Mouse (Mus musculus): ENCODE results near the gene Polr2e. TPM values are rescaled to one million over a fixed set of nuclear protein-coding genes. Genes with fewer than 3 reads are reported as not detected.
"Not testable (repeated sequence)": the region's sequence is repeated elsewhere in the genome, so short reads cannot be mapped to it uniquely, and the experiment has no call there.

The Polr2e gene
- total and polyA plus RNA-seq, 2 experiments, result 26.4 to 74.6 TPM

DNA sequence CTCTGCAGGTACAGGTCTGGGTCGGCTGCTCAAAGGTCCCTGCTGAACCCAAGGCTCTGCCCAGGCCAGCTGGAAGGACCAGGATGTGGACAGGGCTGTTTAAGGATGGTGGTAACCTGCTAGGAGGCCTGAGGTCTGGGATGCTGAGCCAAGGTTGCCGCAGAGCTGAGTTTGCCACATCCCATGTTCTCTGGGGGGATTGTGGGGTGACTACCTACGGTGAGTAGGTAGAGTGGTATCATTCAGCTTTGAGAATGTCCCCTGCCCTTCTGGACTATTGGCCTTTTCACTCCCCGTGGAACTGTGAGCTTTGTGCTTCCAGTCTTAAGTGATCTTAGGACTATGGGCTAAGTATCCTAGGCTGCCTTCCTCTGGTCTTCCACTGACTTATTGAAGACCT, 16.9 kb upstream of the Polr2e start:
- Histone ChIP-seq H3K36me3 (ENCODE audit: control insufficient read depth, insufficient read depth, low read length) (peaks cover 21% of the 10 kb centered on the region), H3K79me2 (ENCODE audit: control insufficient read depth, insufficient read depth, low read length) (peaks cover 7% of the 10 kb centered on the region; the same call in 1 of the 2 replicates), H3K27me3 (ENCODE audit: control insufficient read depth, insufficient read depth, low read length) (no peaks in the 10 kb centered on the region), H3K4me1 (ENCODE audit: control insufficient read depth, insufficient read depth, low read length) (peaks cover 18% of the 10 kb centered on the region), H3K4me3 (ENCODE audit: insufficient read depth, low read depth, low read length) (no peak overlapping the region), H3K9ac (ENCODE audit: low read depth, low read length) (no peak overlapping the region), H3K27ac (replicated peaks; ENCODE audit: insufficient read depth, low read depth, low read length) (no peak overlapping the region)
- TF ChIP-seq CTCF (IDR thresholded peaks at IDR 0.05; ENCODE audit: low read depth, low read length) (no peak), POLR2A (IDR thresholded peaks at IDR 0.05; ENCODE audit: extremely low read depth, insufficient read depth, low read length) (no peak)
- peak; percentile 40 for DNase-seq (ENCODE audit: extremely low read depth, low read depth, low spot score)
- 44% methylated on average over 4 of the region's 4 CpGs for WGBS

DNA sequence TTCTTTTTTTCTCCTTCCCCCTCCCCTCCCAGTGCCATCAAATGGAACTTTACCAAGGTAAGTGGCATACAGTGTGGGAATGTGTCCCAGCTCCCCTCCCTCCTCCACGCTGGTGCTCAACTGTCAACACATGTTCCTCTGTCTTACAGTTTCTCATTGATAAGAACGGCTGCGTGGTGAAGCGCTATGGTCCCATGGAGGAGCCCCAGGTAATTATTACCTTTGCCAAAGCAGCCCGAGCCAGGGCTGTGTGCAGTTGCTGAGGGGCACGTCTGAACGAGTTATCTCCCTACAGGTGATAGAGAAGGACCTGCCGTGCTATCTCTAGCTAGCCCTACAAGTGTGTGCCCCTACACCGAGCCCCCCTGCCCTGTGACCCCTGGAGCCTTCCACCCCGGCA, 16.3 kb upstream of the Polr2e start:
- Histone ChIP-seq H3K36me3 (ENCODE audit: control insufficient read depth, insufficient read depth, low read length) (peaks cover 20% of the 10 kb centered on the region), H3K27me3 (ENCODE audit: control insufficient read depth, insufficient read depth, low read length) (no peaks in the 10 kb centered on the region), H3K9ac (ENCODE audit: low read depth, low read length) (no peak overlapping the region), H3K27ac (replicated peaks; ENCODE audit: insufficient read depth, low read depth, low read length) (no peak overlapping the region), H3K79me2 (ENCODE audit: control insufficient read depth, insufficient read depth, low read length) (peaks cover 7% of the 10 kb centered on the region; the same call in 1 of the 2 replicates), H3K4me1 (ENCODE audit: control insufficient read depth, insufficient read depth, low read length) (peaks cover 21% of the 10 kb centered on the region), H3K4me3 (ENCODE audit: insufficient read depth, low read depth, low read length) (no peak overlapping the region)
- 35% methylated on average over 9 of the region's 10 CpGs for WGBS
- DNase-seq (ENCODE audit: extremely low read depth, low read depth, low spot score), result no peak
- TF ChIP-seq POLR2A (IDR thresholded peaks at IDR 0.05; ENCODE audit: extremely low read depth, insufficient read depth, low read length) (no peak), CTCF (IDR thresholded peaks at IDR 0.05; ENCODE audit: low read depth, low read length) (no peak)

DNA sequence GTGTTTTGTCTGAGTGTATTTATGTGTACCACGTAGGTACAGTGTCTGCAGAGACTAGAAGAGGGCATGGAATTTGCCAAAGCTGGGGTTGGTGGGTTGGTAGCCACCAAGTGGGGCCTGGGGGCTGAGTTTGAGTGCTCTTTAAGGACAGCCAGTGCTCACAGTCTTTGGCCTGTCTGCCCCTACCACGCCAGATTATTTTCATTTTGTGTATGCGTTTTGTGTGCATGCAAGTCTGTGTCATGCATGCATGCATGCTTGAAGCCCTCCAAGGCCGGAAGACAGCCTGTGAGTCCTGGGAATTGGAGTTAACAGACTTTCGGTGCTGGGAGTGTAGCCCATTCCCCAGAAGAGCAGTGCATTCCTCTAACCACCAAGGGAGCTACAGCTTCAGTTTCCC, 15.8 kb upstream of the Polr2e start:
- Histone ChIP-seq H3K4me3 (ENCODE audit: insufficient read depth, low read depth, low read length) (no peak overlapping the region), H3K9ac (ENCODE audit: low read depth, low read length) (peak overlapping the region; percentile 18; the same call in 1 of the 2 replicates), H3K4me1 (ENCODE audit: control insufficient read depth, insufficient read depth, low read length) (peaks cover 21% of the 10 kb centered on the region), H3K79me2 (ENCODE audit: control insufficient read depth, insufficient read depth, low read length) (peaks cover 7% of the 10 kb centered on the region; the same call in 1 of the 2 replicates), H3K36me3 (ENCODE audit: control insufficient read depth, insufficient read depth, low read length) (peaks cover 20% of the 10 kb centered on the region), H3K27ac (replicated peaks; ENCODE audit: insufficient read depth, low read depth, low read length) (peak overlapping the region; percentile 1; the same call in 1 of the 2 replicates), H3K27me3 (ENCODE audit: control insufficient read depth, insufficient read depth, low read length) (no peaks in the 10 kb centered on the region)
- DNase-seq (ENCODE audit: extremely low read depth, low read depth, low spot score), result no peak
- TF ChIP-seq POLR2A (IDR thresholded peaks at IDR 0.05; ENCODE audit: extremely low read depth, insufficient read depth, low read length) (no peak), CTCF (IDR thresholded peaks at IDR 0.05; ENCODE audit: low read depth, low read length) (no peak)
- WGBS, result 64% methylated on average over 5 of the region's 5 CpGs

DNA sequence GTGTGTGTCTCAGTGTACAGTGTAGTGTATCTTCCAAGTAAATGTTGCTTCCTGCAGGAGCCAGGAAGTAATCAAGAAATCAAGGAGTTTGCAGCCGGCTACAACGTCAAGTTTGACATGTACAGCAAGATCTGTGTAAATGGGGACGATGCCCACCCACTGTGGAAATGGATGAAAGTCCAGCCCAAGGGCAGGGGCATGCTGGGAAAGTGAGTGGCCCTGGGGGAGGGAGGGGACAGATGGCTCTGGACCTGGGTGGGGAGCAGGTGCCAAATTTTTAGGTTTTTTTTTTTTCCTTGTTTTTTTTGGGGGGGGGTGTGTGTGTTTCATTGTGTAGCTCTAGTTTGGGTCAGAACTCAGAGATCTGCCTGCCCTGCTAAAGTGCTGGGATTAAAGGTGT, 15.3 kb upstream of the Polr2e start:
- Histone ChIP-seq H3K9ac (ENCODE audit: low read depth, low read length) (peak overlapping the region; percentile 97), H3K36me3 (ENCODE audit: control insufficient read depth, insufficient read depth, low read length) (peaks cover 20% of the 10 kb centered on the region), H3K4me3 (ENCODE audit: insufficient read depth, low read depth, low read length) (peak overlapping the region; percentile 78; the same call in 1 of the 2 replicates), H3K4me1 (ENCODE audit: control insufficient read depth, insufficient read depth, low read length) (peaks cover 24% of the 10 kb centered on the region), H3K27ac (replicated peaks; ENCODE audit: insufficient read depth, low read depth, low read length) (peak overlapping the region; percentile 93)
- not testable (repeated sequence) for H3K79me2 ChIP-seq (ENCODE audit: control insufficient read depth, insufficient read depth, low read length); H3K27me3 ChIP-seq (ENCODE audit: control insufficient read depth, insufficient read depth, low read length); DNase-seq (ENCODE audit: extremely low read depth, low read depth, low spot score)
- 1% methylated on average over 3 of the region's 3 CpGs for WGBS

DNA sequence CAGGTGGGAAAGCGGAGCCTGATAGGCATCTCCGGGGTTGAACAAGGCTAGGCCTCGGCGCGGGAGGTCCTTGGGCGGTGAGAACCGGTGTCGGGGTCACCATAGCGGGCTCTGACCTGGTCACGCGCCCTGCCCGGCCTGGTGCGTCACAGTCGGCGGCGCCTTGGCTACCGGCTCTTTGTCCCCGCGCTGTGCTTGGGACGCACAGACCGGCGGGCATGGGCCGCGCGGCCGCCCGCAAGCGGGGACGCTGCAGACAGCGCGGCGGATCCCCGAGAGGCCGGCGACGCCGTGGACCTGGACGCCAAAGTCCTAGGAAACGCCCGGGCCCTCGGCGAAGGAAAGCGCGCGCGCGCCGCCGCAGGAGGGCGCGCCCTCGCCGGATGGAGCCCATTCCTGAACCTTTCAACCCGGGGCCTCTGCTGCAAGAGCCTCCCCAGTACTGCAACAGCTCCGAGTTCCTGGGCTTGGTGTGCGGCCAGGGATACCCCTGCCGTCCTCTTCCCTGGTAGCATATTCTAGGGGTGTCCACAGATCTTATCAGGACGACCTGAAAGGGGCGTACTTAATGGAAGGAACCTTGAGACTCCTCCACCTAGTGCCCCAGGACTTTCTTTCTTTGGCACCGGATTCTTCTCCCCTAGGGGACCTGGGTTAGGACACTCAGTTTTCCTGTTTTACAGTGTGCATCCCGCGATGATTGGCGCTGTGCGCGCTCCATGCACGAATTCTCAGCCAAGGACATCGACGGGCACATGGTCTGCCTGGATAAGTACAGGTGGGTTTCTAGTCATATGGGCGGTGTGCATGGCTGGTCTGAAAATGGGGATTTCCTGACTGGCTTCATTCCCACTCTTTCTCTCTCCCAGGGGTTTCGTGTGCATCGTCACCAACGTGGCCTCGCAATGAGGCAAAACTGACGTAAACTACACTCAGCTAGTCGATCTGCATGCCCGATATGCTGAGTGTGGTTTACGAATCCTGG, 14.5 kb upstream of the Polr2e start:
- Histone ChIP-seq H3K27me3 (ENCODE audit: control insufficient read depth, insufficient read depth, low read length) (no peaks in the 10 kb centered on the region), H3K79me2 (ENCODE audit: control insufficient read depth, insufficient read depth, low read length) (peaks cover 7% of the 10 kb centered on the region; the same call in 1 of the 2 replicates), H3K27ac (replicated peaks; ENCODE audit: insufficient read depth, low read depth, low read length) (peak overlapping the region; percentile 93), H3K36me3 (ENCODE audit: control insufficient read depth, insufficient read depth, low read length) (peaks cover 15% of the 10 kb centered on the region; the same call in 1 of the 2 replicates), H3K9ac (ENCODE audit: low read depth, low read length) (peak overlapping the region; percentile 97), H3K4me1 (ENCODE audit: control insufficient read depth, insufficient read depth, low read length) (peaks cover 24% of the 10 kb centered on the region), H3K4me3 (ENCODE audit: insufficient read depth, low read depth, low read length) (peak overlapping the region; percentile 78)
- peak; percentile 55 for DNase-seq (ENCODE audit: extremely low read depth, low read depth, low spot score)
- WGBS, result under 1% methylated on average over 77 of the region's 77 CpGs
- peak; percentile 51 for TF ChIP-seq CTCF (IDR thresholded peaks at IDR 0.05; ENCODE audit: low read depth, low read length)
- no peak for TF ChIP-seq POLR2A (IDR thresholded peaks at IDR 0.05; ENCODE audit: extremely low read depth, insufficient read depth, low read length)
